Mouse (Mus musculus) thymus, adult 2 months (tissue): ENCODE measurements around the gene Bche. TPM values are rescaled to one million over a fixed set of nuclear protein-coding genes. Genes with fewer than 3 reads are reported as not detected.

Experiments
- DNase-seq: peaks from one replicate; pipeline ENCODE4 v3.0.0; 2021
- H3K27ac ChIP-seq: fragments of 200-500 bp; 2 replicates; pipeline ENCODE4 v1.5.1; 2012; ENCODE audit warnings: low read length, control low read depth; ENCODE audit not compliant: control insufficient read depth, insufficient read depth
- H3K27me3 ChIP-seq: fragments of 200-500 bp; 2 replicates; pipeline ENCODE4 v1.6.1; 2012; ENCODE audit warnings: mild to moderate bottlenecking, low read length, moderate library complexity, mixed read lengths; ENCODE audit not compliant: control insufficient read depth, insufficient read depth
- H3K36me3 ChIP-seq: fragments of 200-500 bp; 2 replicates; pipeline ENCODE4 v1.6.1; 2012; ENCODE audit warnings: mild to moderate bottlenecking, low read length, moderate library complexity; ENCODE audit not compliant: control insufficient read depth, insufficient read depth
- H3K4me1 ChIP-seq: fragments of 200-500 bp; replicated peaks from 2 replicates; pipeline ENCODE4 v1.6.1; 2012; ENCODE audit warnings: low read length; ENCODE audit not compliant: control insufficient read depth, insufficient read depth
- H3K4me3 ChIP-seq: fragments of 200-500 bp; 2 replicates; pipeline ENCODE4 v1.5.1; 2012; ENCODE audit warnings: mild to moderate bottlenecking, low read length, control low read depth, moderate library complexity; ENCODE audit not compliant: control insufficient read depth, insufficient read depth
- CTCF ChIP-seq: fragments of 200-500 bp; IDR thresholded peaks from 2 replicates; pipeline ENCODE4 v1.5.1; 2012; ENCODE audit warnings: mild to moderate bottlenecking, control low read depth, low read length, moderate library complexity, borderline replicate concordance; ENCODE audit not compliant: control insufficient read depth, poor library complexity, insufficient read depth; ENCODE audit errors: extremely low read depth
- POLR2A ChIP-seq: fragments of 200-500 bp; IDR thresholded peaks from 2 replicates; pipeline ENCODE4 v1.6.1; 2012; ENCODE audit warnings: mild to moderate bottlenecking, low read length, control low read depth, moderate library complexity; ENCODE audit not compliant: control insufficient read depth, poor library complexity, insufficient read depth; ENCODE audit errors: extremely low read depth
- WGBS: fragments of 180-500 bp; shearing (Covaris S2); methylation state at CpG from one replicate; pipeline ENCODE4 v1.1.7; 2018; 5-methylcytosine and 5-hydroxymethylcytosine counted together
- polyA plus RNA-seq: library from polyadenylated mRNA; depleted of rRNA; stranded (reverse); fragments of >200 nt; gene quantifications from 2 replicates; pipeline ENCODE4 v1.2.3, GENCODE M21; 2012

Bche gene
- polyA plus RNA-seq, 1 experiment, result 1.1 TPM

DNA sequence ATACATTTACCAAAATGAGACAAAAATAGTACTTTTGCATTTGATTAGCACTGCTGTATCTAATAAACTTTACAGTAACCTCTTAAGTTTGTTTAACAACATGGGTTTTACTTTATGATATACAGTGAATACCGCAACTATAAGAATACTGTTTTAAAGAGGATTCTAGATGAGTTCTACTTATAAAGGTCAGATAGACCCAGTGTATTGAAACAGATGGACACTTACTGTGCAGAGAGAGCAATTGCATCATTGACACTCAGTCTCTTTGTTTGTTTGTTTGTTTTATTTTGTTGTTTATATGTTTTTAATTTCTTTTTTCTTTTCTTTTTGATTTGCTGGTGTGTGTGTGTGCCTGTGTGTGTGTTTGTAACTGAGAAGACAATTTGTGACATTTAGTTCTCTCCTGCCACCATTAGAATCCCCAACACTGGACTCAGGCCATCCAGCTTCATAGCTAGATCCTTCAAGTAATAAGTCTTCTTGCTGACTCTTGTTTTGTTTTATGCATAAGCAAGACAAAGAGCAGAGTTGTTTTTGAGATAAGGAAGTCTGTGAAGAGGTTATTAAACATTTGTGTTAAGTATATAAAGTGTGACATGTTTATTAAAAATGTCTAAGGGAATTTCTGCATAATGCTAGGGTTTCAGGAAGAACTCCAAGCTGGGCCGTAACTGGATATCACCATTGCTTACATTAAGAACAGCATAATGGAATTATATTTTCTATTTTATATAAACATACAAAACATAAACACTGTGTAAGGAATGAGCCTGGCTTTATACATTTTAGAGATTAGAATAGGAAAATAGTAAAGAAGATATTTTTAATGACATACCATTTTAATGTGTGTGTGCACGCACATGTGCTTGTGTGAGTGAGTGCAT, 40.7 kb downstream of the Bche start:
- H3K4me3 ChIP-seq, result no peak overlapping the region
- no peak for TF ChIP-seq POLR2A
- no peak for TF ChIP-seq CTCF
- no peak for DNase-seq
- H3K36me3 ChIP-seq, result no peaks in the 10 kb centered on the region
- H3K27ac ChIP-seq, result no peak overlapping the region
- no peaks in the 10 kb centered on the region for H3K4me1 ChIP-seq
- 95% methylated on average over 3 of the region's 3 CpGs for WGBS
- no peaks in the 10 kb centered on the region for H3K27me3 ChIP-seq

DNA sequence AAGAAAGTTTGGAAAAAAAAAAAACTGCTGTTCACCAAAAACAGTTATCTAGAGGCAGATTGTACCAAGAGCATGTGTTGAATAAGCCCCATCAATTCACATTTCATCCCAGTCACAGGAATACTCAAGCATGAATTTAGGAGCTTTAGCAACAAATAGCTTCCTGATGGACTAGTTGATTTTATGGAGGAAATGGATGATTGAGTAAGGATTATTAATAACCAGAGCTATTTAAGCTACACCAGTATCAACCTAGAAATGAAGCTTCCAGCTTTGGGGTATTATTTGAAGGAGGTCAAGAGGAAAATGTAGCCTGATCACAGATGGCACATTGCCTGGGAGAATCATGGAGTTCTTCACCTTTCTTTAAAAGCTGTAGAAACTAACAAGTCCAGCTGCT, 57.9 kb downstream of the Bche start:
- H3K36me3 ChIP-seq, result no peaks in the 10 kb centered on the region
- no peaks in the 10 kb centered on the region for H3K4me1 ChIP-seq
- TF ChIP-seq POLR2A (no peak), CTCF (no peak)
- H3K4me3 ChIP-seq, result no peak overlapping the region
- DNase-seq, result no peak
- no peaks in the 10 kb centered on the region for H3K27me3 ChIP-seq
- no peak overlapping the region for H3K27ac ChIP-seq

DNA sequence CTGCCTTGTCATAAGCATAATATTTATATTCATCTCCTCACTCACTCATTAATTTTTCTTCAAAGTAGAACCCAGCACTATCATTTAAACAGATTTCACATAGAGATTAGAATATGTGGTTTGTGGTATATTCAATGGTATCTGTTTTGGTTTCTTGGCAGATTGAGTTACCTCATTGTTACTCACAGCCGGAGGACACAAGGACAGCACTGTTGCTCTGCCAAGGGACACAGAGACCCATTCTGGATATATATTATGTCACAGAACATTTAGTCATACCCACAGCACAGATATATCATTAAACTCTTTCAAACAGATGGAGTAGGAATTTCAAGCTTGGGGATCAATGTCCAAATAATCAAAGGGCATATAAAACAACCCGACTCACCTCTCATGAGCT, 61.2 kb downstream of the Bche start:
- Histone ChIP-seq H3K27me3 (no peaks in the 10 kb centered on the region), H3K27ac (no peak overlapping the region), H3K4me1 (no peaks in the 10 kb centered on the region), H3K4me3 (no peak overlapping the region), H3K36me3 (no peaks in the 10 kb centered on the region)
- TF ChIP-seq CTCF (no peak), POLR2A (no peak)
- WGBS, result 97% methylated on average over 2 of the region's 2 CpGs
- DNase-seq, result no peak

DNA sequence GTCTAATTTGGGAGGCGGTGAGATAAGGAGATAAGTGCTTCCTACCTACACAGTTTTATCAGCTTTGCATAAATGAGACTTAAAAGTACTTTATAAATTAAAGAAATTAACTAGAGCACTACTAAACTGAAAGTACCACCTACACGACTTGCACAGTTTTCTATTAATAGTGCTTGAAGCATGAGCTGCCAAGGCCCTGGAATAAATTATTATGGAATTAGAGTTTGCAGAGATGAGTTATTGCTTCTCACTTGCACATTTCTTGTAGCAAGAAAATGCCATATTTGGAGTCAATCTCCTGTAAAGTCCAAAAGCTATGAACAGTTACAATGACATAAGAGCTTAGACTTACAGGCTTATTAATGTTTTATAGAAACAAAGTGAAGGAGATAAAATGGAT, 96.8 kb downstream of the Bche start:
- Histone ChIP-seq H3K4me1 (no peaks in the 10 kb centered on the region), H3K27me3 (no peaks in the 10 kb centered on the region), H3K27ac (no peak overlapping the region), H3K4me3 (no peak overlapping the region), H3K36me3 (no peaks in the 10 kb centered on the region)
- 88% methylated on average over 2 of the region's 2 CpGs for WGBS
- DNase-seq, result no peak
- TF ChIP-seq CTCF, result no peak
- TF ChIP-seq POLR2A, result no peak

DNA sequence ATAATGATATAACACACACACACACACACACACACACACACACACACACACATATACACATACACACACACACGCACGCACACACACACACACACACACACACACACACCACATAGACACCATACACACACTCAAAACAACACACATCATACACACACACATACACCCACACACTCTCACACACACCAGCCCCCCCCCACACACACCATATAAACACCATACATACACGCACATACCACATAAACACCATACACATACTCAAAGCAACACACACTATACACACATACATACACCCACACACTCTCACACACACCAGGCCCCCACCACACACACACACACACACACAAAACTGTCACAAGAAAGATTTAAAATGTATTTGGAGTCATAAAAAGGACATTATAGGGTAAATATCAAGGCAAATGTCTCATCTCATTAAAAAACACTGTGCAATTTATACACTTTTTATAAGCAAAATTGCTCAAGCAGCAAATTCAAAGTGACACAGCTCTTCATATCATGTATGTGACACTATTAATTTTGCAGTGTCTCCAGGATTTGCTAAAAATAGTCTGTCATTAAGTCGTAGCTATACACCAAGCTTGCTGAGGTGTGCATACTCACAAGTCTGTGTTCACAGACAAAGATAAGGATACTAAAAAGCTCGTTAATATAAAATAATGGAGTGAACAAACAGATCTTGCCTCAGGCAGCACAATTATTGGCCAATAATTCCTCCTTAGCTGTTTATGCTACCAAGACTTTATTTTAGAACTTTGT, 116.3 kb downstream of the Bche start:
- no peak for DNase-seq
- WGBS, result 92% methylated on average over 5 of the region's 5 CpGs
- no peak overlapping the region for H3K4me3 ChIP-seq
- no peak overlapping the region for H3K27ac ChIP-seq
- TF ChIP-seq CTCF (no peak), POLR2A (no peak)
- no peaks in the 10 kb centered on the region for H3K36me3 ChIP-seq
- no peaks in the 10 kb centered on the region for H3K27me3 ChIP-seq
- H3K4me1 ChIP-seq, result no peaks in the 10 kb centered on the region
